Mouse (Mus musculus) liver, postnatal 0 days (tissue): ENCODE results near the gene Ngly1.

Experiments used
- CTCF ChIP-seq: sonication (generic); IDR thresholded peaks from 2 replicates; pipeline ENCODE4 v1.5.1; 2016; ENCODE audit warnings: antibody characterized with exemption, low read depth
- EP300 ChIP-seq: IDR thresholded peaks from 2 replicates; pipeline ENCODE4 v1.6.1; 2016; ENCODE audit warnings: antibody characterized with exemption, low read depth, mild to moderate bottlenecking

DNA sequence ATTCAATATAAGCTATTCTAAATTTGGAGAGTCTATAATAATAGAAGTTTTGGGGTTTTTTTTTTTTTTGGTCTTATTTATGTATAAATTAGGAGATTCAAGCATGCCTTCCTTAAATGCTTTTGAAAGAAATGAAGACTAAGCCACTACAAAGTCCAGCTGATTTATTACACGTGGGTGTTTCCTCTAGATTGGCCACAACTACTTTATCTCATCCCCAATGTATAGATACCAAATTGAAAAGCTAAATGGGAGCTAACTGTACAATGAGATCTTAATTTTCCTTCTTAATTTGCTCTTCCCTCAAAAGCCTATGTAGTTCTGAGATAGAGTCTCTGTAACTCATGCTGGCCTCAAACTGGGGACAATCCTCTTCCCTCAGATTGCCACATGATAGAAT is 63.5 kb downstream of the Ngly1 start:
- TF ChIP-seq CTCF (no peak), EP300 (no peak)
